ENCODE assay signal across 8 mouse cellular contexts in genomic region chr10:122983579-122984530, GRCm38 (mm10).
DNase-seq lines count a peak whose midpoint lies in the region; ATAC-seq lines count a peak whose summit lies in the region.

No protein-coding gene starts in this region.

- peaks cover 33% of the 10 kb centered on the region for H3K4me1 ChIP-seq in kidney, embryonic 15.5 days
- H3K4me1 ChIP-seq in hindbrain, embryonic 11.5 days (replicated peaks; ENCODE audit: control insufficient read depth, insufficient read depth, low read length), result peaks cover 5% of the 10 kb centered on the region
- H3K4me1 ChIP-seq in midbrain, embryonic 14.5 days (ENCODE audit: control insufficient read depth, insufficient read depth, low read length), result peaks cover 29% of the 10 kb centered on the region

- H3K4me2 ChIP-seq in kidney, embryonic 15.5 days, result peak overlapping the region; percentile 67
- peak overlapping the region; percentile 74 for H3K4me2 ChIP-seq in hindbrain, embryonic 11.5 days (replicated peaks; ENCODE audit: low read depth, low read length)
- H3K4me2 ChIP-seq in midbrain, embryonic 14.5 days (ENCODE audit: low read length), result peak overlapping the region; percentile 89

- DNase-seq in kidney, adult 8-10 months, result no peak
- DNase-seq in adipocyte (ENCODE audit: low spot score), result peak; percentile 34
- DNase-seq in hindbrain, embryonic 11.5 days (ENCODE audit: low spot score), result no peak
- peak; percentile 30 for DNase-seq in midbrain, embryonic 14.5 days
- no peak for DNase-seq in kidney, adult 9 months
- DNase-seq in layer of hippocampus, adult 9-10 months (ENCODE audit: low spot score), result no peak

- no peak for ATAC-seq in kidney, embryonic 15.5 days (replicated peaks; ENCODE audit: low FRiP score)
- no peak for ATAC-seq in hindbrain, embryonic 11.5 days (ENCODE audit: low FRiP score)
- ATAC-seq in midbrain, embryonic 14.5 days (ENCODE audit: low FRiP score, low TSS enrichment), result no peak
- ATAC-seq in frontal cortex, adult (ENCODE audit: low TSS enrichment), result no peak

- H3K9me3 ChIP-seq in kidney, embryonic 15.5 days (replicated peaks), result no peaks in the 10 kb centered on the region
- H3K9me3 ChIP-seq in hindbrain, embryonic 11.5 days (ENCODE audit: control insufficient read depth, low read length), result no peaks in the 10 kb centered on the region
- no peaks in the 10 kb centered on the region for H3K9me3 ChIP-seq in midbrain, embryonic 14.5 days (ENCODE audit: control insufficient read depth, low read length)

- no peaks in the 10 kb centered on the region for H3K27me3 ChIP-seq in kidney, embryonic 15.5 days
- no peaks in the 10 kb centered on the region for H3K27me3 ChIP-seq in hindbrain, embryonic 11.5 days (ENCODE audit: control insufficient read depth, insufficient read depth, low read length)
- H3K27me3 ChIP-seq in midbrain, embryonic 14.5 days (ENCODE audit: control insufficient read depth, insufficient read depth, low read length), result no peaks in the 10 kb centered on the region

- 44% methylated on average over 10 of the region's 10 CpGs for WGBS in kidney, embryonic 15.5 days
- 49% methylated on average over 10 of the region's 10 CpGs for WGBS in hindbrain, embryonic 11.5 days
- WGBS in midbrain, embryonic 14.5 days, result 43% methylated on average over 10 of the region's 10 CpGs

- peaks cover 34% of the 10 kb centered on the region for H3K36me3 ChIP-seq in kidney, embryonic 15.5 days
- no peaks in the 10 kb centered on the region for H3K36me3 ChIP-seq in hindbrain, embryonic 11.5 days (ENCODE audit: control insufficient read depth, insufficient read depth, low read length)
- H3K36me3 ChIP-seq in midbrain, embryonic 14.5 days (ENCODE audit: control insufficient read depth, insufficient read depth, low read length), result 0 out of 2 replicates have a peak, but pooled peaks cover 2% of the 10 kb centered on the region

- H3K9ac ChIP-seq in kidney, embryonic 15.5 days, result peak overlapping the region; percentile 82
- peak overlapping the region; percentile 100 for H3K9ac ChIP-seq in hindbrain, embryonic 11.5 days (ENCODE audit: low read depth, low read length)
- H3K9ac ChIP-seq in midbrain, embryonic 14.5 days (replicated peaks; ENCODE audit: low read length), result peak overlapping the region; percentile 98

- peak overlapping the region; percentile 74 for H3K4me3 ChIP-seq in kidney, embryonic 15.5 days (replicated peaks)
- peak overlapping the region; percentile 96 for H3K4me3 ChIP-seq in hindbrain, embryonic 11.5 days (ENCODE audit: low read depth, low read length)
- H3K4me3 ChIP-seq in midbrain, embryonic 14.5 days (replicated peaks; ENCODE audit: low read depth, low read length), result peak overlapping the region; percentile 89

- H3K27ac ChIP-seq in kidney, embryonic 15.5 days, result peak overlapping the region; percentile 56
- H3K27ac ChIP-seq in hindbrain, embryonic 11.5 days (ENCODE audit: low read depth, low read length), result peak overlapping the region; percentile 42; the same call in 1 of the 2 replicates
- peak overlapping the region; percentile 47 for H3K27ac ChIP-seq in midbrain, embryonic 14.5 days (replicated peaks; ENCODE audit: low read depth, low read length)

Comparison
In these comparisons a context has a peak if more than half of its experiments do, and no peak if none do; other contexts are left out.
1. DNase-seq: peak in adipocyte (single experiment) and midbrain, embryonic 14.5 days (single experiment); none in kidney, adult 8-10 months (0 of 2), hindbrain, embryonic 11.5 days (single experiment), kidney, adult 9 months (single experiment) and layer of hippocampus, adult 9-10 months (single experiment).
2. Peak in every context shown above with its lines, with median percentiles within 50 percentile points of each other: H3K27ac ChIP-seq, H3K4me2 ChIP-seq, H3K4me3 ChIP-seq and H3K9ac ChIP-seq.